Mouse (Mus musculus) limb, embryonic 10.5 days (tissue): ENCODE results near the gene Lipc. TPM values are rescaled to one million over a fixed set of nuclear protein-coding genes. Genes with fewer than 3 reads are reported as not detected.

ENCODE experiments used
- DNase-seq: peaks from one replicate; pipeline ENCODE4 v3.0.0-alpha.2; 2017; ENCODE audit warnings: low spot score
- H3K27ac ChIP-seq: fragments of 300-500 bp; sonication (generic); 2 replicates; pipeline ENCODE4 v1.5.1; 2016; ENCODE audit warnings: mild to moderate bottlenecking
- H3K27me3 ChIP-seq: fragments of 300-500 bp; sonication (generic); 2 replicates; pipeline ENCODE4 v1.6.1; 2016; ENCODE audit warnings: low read depth, mild to moderate bottlenecking; ENCODE audit not compliant: poor library complexity, severe bottlenecking
- H3K36me3 ChIP-seq: fragments of 300-500 bp; sonication (generic); 2 replicates; pipeline ENCODE4 v1.6.1; 2016; ENCODE audit warnings: mild to moderate bottlenecking, moderate library complexity
- H3K4me1 ChIP-seq: fragments of 300-500 bp; sonication (generic); 2 replicates; pipeline ENCODE4 v1.6.1; 2016
- H3K4me3 ChIP-seq: fragments of 300-500 bp; sonication (generic); 2 replicates; pipeline ENCODE4 v1.5.1; 2016; ENCODE audit warnings: mild to moderate bottlenecking, moderate library complexity
- H3K9me3 ChIP-seq: fragments of 300-500 bp; sonication (generic); replicated peaks from 2 replicates; pipeline ENCODE4 v1.6.1; 2016; ENCODE audit warnings: mild to moderate bottlenecking
- WGBS: fragments of 180-500 bp; shearing (Covaris S2); methylation state at CpG from one replicate; pipeline ENCODE4 v1.1.7; 2016; 5-methylcytosine and 5-hydroxymethylcytosine counted together
- polyA plus RNA-seq: library from polyadenylated mRNA; unstranded; fragments of >200 nt; fragmentation: Nextera tagmentation; extraction: Ambion mirVana; gene quantifications from 2 replicates; pipeline ENCODE4 v1.2.1, GENCODE M21; 2016

Lipc gene
- not detected in 2 replicates for polyA plus RNA-seq

DNA sequence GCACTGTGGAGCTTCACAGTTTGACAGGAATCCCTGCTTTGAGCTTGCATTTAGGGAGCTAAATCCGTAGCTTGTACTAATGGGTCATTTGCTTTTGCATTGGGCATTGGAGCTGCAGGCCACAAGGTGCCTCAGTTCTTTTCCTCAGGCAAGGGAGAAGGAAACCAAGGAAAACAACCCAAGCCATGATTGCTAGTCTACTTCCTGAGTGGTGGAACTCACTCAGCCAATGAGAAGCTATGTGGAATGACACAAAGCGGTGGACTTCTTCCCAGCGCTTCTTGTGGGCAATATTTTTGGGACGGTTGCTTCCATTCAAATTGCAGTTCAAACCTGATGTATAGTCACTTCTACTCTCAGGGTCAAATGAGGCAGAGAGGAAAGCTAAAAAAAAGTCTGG lies at the start of gene Lipc:
Gene Lipc (minus strand): TSS at position 101 of the 400 bp plus-strand sequence.
- no peak for DNase-seq
- WGBS: 90% methylated on average over 4 of the region's 4 CpGs
- H3K4me1 ChIP-seq: peaks cover 9% of the 10 kb centered on the region; the same call in 1 of the 2 replicates
- H3K27me3 ChIP-seq: no peaks in the 10 kb centered on the region
- H3K9me3 ChIP-seq: no peaks in the 10 kb centered on the region
- no peaks in the 10 kb centered on the region for H3K36me3 ChIP-seq
- no peak within 1 kb of the TSS for H3K27ac ChIP-seq
- no peak within 1 kb of the TSS for H3K4me3 ChIP-seq

DNA sequence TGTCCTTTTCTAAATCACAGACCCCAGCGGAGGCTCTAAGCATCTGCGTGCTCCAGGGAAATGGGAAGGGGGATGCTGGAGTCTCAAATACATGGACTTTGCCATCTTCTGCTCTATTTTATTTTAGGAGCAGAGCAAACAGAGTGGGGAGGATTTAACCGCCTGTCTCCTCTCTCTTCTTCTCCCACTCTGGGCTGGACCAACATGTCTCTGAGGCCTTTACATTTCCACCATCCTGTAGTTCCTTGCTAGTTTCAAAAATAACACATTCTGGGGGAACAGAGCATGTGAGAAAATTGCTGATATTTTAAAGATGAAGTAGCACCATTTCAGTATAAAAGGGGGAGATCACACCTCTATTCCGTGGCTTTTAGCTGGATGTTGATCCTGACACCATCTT lies 47.1 kb upstream of the Lipc start:
- H3K4me1 ChIP-seq: no peaks in the 10 kb centered on the region

DNA sequence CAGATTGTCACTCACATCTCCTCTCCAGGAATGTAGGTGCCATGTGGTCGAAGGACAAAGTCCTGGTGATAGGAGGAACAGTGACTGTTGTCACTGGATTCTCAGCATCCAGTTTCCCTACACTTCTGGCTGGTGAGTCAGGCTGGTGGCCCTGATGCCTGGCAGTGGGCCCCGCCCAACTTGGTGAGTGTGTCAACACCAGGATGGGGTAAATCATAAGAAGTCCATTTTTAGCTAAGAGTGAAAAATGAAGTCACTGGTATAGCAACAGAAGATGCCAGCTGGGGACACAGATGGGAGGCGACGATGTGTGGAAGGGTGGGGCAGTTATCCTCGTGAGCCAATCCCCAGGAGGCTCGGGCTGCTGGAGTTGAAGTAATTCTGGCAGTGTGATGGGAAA lies 46.7 kb upstream of the Lipc start:
- Histone ChIP-seq H3K36me3 (no peaks in the 10 kb centered on the region), H3K4me3 (no peak overlapping the region), H3K27me3 (no peaks in the 10 kb centered on the region), H3K9me3 (no peaks in the 10 kb centered on the region), H3K4me1 (no peaks in the 10 kb centered on the region), H3K27ac (no peak overlapping the region)
- no peak for DNase-seq
- WGBS: 74% methylated on average over 6 of the region's 6 CpGs

More for the DNA sequence above, 47.1 kb upstream of the Lipc start:
- H3K36me3 ChIP-seq: no peaks in the 10 kb centered on the region
- no peak for DNase-seq
- H3K9me3 ChIP-seq: no peaks in the 10 kb centered on the region
- WGBS: 88% methylated on average over 4 of the region's 4 CpGs
- H3K27ac ChIP-seq: no peak overlapping the region
- no peak overlapping the region for H3K4me3 ChIP-seq
- H3K27me3 ChIP-seq: no peaks in the 10 kb centered on the region

DNA sequence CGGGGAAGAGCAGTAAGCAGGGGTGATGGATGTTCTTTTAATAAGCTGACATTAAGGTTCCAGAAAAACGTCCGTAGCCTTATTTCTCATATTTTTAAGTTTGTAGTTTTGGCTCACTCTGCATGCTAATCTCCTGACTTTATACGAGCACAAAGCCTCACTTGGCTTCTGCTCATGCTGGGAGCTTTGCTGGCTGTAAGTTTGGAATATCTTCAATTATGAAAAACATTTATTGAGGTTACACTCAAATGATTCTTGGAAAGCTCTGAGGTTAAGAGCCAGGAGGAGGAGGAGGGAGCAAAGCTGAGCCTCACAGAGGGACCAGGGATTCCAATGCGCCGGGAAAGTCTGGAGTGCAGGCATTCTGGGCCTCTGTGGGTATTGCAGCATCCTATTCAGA lies 41.3 kb upstream of the Lipc start:
- Histone ChIP-seq H3K36me3 (no peaks in the 10 kb centered on the region), H3K4me1 (no peaks in the 10 kb centered on the region), H3K27me3 (no peaks in the 10 kb centered on the region), H3K27ac (no peak overlapping the region), H3K9me3 (no peaks in the 10 kb centered on the region), H3K4me3 (no peak overlapping the region)
- 80% methylated on average over 6 of the region's 6 CpGs for WGBS
- DNase-seq: no peak

DNA sequence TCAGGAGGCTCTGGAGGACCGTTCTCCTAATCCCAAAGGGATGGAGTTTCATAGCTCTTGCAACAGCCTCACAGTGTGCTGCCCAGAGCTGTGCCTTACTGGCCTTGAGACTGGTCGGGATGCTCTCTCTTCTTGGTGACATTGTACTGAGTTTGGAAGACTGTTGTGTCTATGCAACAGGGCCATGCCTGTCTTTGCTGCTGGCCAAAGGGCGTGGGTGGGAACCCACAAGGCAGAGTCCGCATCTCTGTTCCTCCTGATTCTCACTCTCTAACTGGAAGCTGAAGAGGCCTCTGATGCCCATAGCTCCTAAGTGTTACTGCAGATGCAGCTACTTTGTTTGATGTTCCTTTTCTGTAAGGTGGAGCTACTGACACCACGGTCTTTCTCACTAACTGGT lies 39.4 kb upstream of the Lipc start:
- H3K36me3 ChIP-seq: no peaks in the 10 kb centered on the region
- H3K4me3 ChIP-seq: no peak overlapping the region
- no peak for DNase-seq
- no peaks in the 10 kb centered on the region for H3K27me3 ChIP-seq
- H3K27ac ChIP-seq: no peak overlapping the region
- 0 out of 2 replicates have a peak, but pooled peaks cover 4% of the 10 kb centered on the region for H3K4me1 ChIP-seq
- WGBS: 81% methylated on average over 5 of the region's 5 CpGs
- no peaks in the 10 kb centered on the region for H3K9me3 ChIP-seq

DNA sequence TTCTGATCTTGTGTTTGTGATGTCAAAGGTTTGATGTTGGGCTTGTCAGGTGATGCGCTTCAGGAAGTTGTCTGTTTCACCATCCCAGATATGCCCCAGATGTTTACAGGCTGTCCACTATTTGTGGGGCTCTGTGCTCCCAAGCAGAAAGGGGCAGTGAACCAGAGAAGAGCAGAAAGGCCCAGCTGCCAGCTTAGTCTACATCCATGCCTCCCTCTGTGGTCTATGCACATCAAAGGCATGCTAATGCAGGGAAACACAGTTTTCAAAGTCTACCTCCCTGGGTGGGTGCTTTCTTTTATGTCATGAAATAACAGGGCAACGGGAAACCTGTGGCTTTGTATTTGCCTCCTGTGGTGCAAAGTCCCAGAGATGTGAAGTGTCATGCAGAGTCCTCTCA lies 35.2 kb upstream of the Lipc start:
- no peaks in the 10 kb centered on the region for H3K9me3 ChIP-seq
- H3K36me3 ChIP-seq: no peaks in the 10 kb centered on the region
- H3K4me3 ChIP-seq: no peak overlapping the region
- H3K27ac ChIP-seq: no peak overlapping the region
- no peaks in the 10 kb centered on the region for H3K27me3 ChIP-seq
- WGBS: 32% methylated on average over 2 of the region's 2 CpGs
- DNase-seq: no peak
- H3K4me1 ChIP-seq: 0 out of 2 replicates have a peak, but pooled peaks cover 4% of the 10 kb centered on the region

DNA sequence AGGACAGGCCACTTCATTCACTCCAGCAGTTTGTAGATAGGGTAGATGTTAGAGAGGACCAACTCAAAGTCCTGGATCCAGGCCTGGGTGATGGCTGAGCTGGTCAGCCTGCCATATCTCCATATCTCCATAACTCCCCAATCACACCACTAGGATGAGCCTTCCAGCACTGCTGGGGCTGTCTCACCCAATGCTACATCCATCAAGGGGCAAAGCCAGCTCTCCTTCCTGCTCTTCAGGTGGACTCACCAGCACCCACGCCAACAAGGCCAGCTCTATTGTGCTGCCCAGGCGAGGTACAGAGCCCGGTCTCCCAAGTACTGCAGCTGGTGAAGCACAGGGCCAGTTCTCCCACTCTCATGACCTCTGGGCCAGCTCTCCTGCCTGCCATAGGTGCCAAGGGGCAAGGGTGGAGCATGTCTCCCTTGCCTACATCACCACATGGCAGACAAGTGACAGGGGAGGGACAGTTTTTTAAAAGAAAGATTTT lies 31.0 kb upstream of the Lipc start:
- DNase-seq: no peak
- Histone ChIP-seq H3K4me1 (0 out of 2 replicates have a peak, but pooled peaks cover 4% of the 10 kb centered on the region), H3K27me3 (no peaks in the 10 kb centered on the region), H3K9me3 (no peaks in the 10 kb centered on the region), H3K27ac (no peak overlapping the region), H3K36me3 (no peaks in the 10 kb centered on the region), H3K4me3 (no peak overlapping the region)
- WGBS: 92% methylated on average over 3 of the region's 3 CpGs

DNA sequence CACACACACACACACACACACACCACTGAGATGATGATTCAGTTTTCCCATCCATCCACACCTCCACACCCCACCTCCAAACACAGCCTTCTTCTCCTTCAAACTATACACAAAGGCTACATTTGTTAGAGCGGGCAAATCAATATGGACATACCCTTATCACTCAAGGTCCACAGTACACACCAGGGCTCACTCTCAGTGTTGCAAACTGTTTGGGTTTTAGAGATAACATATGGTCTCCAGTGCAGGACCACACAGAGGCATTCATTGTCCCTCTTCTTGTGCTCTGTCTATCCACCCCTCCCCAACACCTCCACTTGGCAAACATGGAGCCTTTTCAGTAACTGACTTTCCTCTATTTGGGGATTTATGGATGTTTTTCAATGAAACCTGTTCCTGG lies 29.7 kb upstream of the Lipc start:
- no peak for DNase-seq
- H3K36me3 ChIP-seq: no peaks in the 10 kb centered on the region
- H3K27ac ChIP-seq: no peak overlapping the region
- no peaks in the 10 kb centered on the region for H3K27me3 ChIP-seq
- no peak overlapping the region for H3K4me3 ChIP-seq
- no peaks in the 10 kb centered on the region for H3K9me3 ChIP-seq
- no peaks in the 10 kb centered on the region for H3K4me1 ChIP-seq
- WGBS: 91% methylated on average over 1 of the region's 1 CpGs

DNA sequence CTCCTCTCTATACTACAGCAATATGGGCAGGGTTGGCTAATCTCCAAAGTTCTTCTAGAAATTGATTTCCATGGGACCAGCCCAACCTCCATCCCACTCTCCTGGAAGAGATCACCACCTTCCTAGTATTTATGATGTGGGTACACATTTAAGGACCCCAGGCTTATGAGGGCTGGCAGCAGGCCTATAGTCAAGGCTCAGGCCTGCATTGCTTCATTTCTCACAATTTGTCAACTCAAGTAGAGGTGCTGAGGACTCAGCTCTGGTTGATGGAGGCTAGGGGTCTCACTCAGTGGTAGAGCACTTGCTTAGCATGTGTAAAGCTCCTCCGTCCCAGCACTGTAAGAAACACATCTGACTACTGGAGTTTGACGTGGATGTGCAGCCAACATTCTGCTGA lies 27.6 kb upstream of the Lipc start:
- Histone ChIP-seq H3K27me3 (no peaks in the 10 kb centered on the region), H3K4me1 (no peaks in the 10 kb centered on the region), H3K9me3 (no peaks in the 10 kb centered on the region), H3K27ac (no peak overlapping the region), H3K4me3 (no peak overlapping the region), H3K36me3 (no peaks in the 10 kb centered on the region)
- DNase-seq: no peak
- WGBS: 89% methylated on average over 2 of the region's 2 CpGs

DNA sequence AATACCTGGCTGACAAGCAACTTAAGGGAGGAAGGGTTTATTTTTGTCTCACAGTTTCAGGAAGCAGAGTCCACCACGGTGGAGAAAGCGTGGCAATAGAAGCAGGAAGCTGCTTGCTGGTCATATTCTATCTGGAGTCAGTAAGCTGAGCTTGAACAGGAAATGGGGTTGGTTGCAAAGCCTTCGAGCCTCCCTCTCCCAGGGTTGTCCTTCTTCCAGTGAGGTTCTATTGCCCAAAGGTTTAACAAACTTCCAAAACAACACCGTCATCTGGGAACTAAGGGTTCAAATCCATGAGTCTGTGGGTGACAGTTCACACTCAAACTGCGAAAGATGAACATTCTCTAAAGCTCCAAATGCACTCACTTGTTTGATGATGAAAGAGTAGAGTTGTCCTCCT lies 27.1 kb upstream of the Lipc start:
- Histone ChIP-seq H3K9me3 (no peaks in the 10 kb centered on the region), H3K36me3 (no peaks in the 10 kb centered on the region), H3K27ac (no peak overlapping the region), H3K4me3 (no peak overlapping the region), H3K4me1 (no peaks in the 10 kb centered on the region), H3K27me3 (no peaks in the 10 kb centered on the region)
- DNase-seq: no peak
- 92% methylated on average over 5 of the region's 5 CpGs for WGBS

DNA sequence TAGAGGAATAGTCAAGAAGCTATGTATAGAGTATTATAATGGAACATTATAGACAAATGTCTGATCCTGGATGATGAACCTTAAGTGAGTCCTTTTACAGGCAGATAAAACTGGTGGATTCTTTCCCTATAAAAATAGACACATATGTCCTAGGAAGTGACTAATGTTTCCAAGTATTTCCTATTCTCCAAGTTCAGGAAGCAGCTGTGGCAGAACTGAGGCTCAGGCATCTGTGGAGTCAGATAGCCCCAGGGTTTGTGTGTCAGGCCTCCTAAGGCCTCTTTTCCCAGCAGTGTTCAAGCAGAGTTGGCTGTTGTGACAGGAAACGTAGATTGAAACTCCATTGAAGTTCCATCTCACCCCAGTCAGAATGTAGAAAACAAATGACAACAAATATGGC lies 25.4 kb upstream of the Lipc start:
- H3K36me3 ChIP-seq: no peaks in the 10 kb centered on the region
- no peak for DNase-seq
- no peak overlapping the region for H3K27ac ChIP-seq
- WGBS: 69% methylated on average over 1 of the region's 1 CpGs
- H3K4me1 ChIP-seq: no peaks in the 10 kb centered on the region
- no peaks in the 10 kb centered on the region for H3K9me3 ChIP-seq
- H3K4me3 ChIP-seq: no peak overlapping the region
- H3K27me3 ChIP-seq: no peaks in the 10 kb centered on the region

DNA sequence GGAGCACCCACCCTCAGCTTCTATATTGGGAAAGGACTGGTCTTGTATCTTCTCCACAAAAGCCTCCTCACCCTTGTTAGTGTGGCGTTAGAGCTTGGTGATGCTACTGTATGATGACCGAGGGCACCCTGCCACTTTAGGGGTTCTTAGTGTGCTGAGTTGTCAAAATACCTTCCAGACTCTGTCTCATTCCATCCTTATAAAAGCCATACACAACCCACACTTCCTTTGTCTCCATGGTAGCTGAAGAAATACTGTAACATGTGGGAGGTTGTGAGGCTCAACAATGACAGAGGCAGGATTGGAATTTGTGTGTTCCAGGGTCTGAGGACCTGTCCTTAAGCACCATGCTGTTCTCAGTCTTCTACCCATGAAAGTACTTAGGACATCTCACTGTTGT lies 23.9 kb upstream of the Lipc start:
- H3K36me3 ChIP-seq: no peaks in the 10 kb centered on the region
- no peaks in the 10 kb centered on the region for H3K9me3 ChIP-seq
- no peak overlapping the region for H3K4me3 ChIP-seq
- H3K27ac ChIP-seq: no peak overlapping the region
- no peaks in the 10 kb centered on the region for H3K27me3 ChIP-seq
- DNase-seq: no peak
- WGBS: 91% methylated on average over 2 of the region's 2 CpGs
- no peaks in the 10 kb centered on the region for H3K4me1 ChIP-seq

DNA sequence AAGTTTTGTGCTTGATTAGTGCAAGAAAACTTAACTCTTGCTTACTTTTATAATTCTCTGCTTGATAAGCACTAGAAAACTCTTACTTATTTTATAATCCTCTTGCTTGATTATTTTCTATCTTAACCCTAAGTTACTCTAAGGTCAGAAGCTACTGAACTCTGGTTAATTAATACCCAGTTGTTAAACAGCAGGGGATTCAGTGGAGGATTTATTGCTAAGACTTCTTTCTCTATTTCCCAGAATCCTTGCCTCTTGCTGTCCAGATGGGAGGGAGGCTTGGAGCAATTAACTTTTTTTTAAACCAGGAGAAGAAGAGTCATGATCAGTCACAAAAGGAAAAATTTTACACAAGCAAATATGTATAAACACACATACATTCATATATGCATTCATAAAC lies 21.3 kb upstream of the Lipc start:
- no peaks in the 10 kb centered on the region for H3K9me3 ChIP-seq
- DNase-seq: no peak
- no peaks in the 10 kb centered on the region for H3K27me3 ChIP-seq
- H3K36me3 ChIP-seq: no peaks in the 10 kb centered on the region
- H3K4me3 ChIP-seq: no peak overlapping the region
- H3K4me1 ChIP-seq: no peaks in the 10 kb centered on the region
- H3K27ac ChIP-seq: no peak overlapping the region

DNA sequence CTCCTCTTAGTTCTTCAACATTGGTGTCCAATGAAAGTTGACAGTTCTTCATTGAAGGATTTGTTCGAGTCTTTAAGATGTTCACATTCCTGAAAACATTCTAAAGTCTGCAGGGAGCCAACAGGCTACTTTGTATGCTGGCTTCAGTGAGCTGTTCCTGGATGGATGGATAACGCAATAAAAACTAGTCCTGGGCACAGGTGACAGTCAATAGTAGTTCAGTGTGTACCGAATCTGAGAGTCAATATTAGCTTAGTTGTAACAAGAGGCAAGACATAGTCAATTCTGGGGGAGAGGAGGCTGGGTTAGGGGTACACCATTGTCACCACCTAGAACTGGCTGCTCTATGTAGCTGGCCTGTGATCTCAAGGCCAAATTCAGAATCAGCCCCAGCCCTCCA lies 17.2 kb upstream of the Lipc start:
- no peak for DNase-seq
- WGBS: 85% methylated on average over 3 of the region's 3 CpGs

More for the DNA sequence above, 17.2 kb upstream of the Lipc start:
- no peak overlapping the region for H3K4me3 ChIP-seq
- no peaks in the 10 kb centered on the region for H3K9me3 ChIP-seq
- no peaks in the 10 kb centered on the region for H3K36me3 ChIP-seq
- H3K27ac ChIP-seq: no peak overlapping the region
- H3K4me1 ChIP-seq: peaks cover 2% of the 10 kb centered on the region
- H3K27me3 ChIP-seq: no peaks in the 10 kb centered on the region
